Mouse (Mus musculus) limb, embryonic 10.5 days (tissue): ENCODE measurements around the gene Pigw. TPM values are rescaled to one million over a fixed set of nuclear protein-coding genes. Genes with fewer than 3 reads are reported as not detected.

ENCODE experiments used
- DNase-seq: peaks from one replicate; pipeline ENCODE4 v3.0.0-alpha.2; 2017; ENCODE audit warnings: low spot score
- H3K27ac ChIP-seq: fragments of 300-500 bp; sonication (generic); 2 replicates; pipeline ENCODE4 v1.5.1; 2016; ENCODE audit warnings: mild to moderate bottlenecking
- H3K27me3 ChIP-seq: fragments of 300-500 bp; sonication (generic); 2 replicates; pipeline ENCODE4 v1.6.1; 2016; ENCODE audit warnings: low read depth, mild to moderate bottlenecking; ENCODE audit not compliant: poor library complexity, severe bottlenecking
- H3K36me3 ChIP-seq: fragments of 300-500 bp; sonication (generic); 2 replicates; pipeline ENCODE4 v1.6.1; 2016; ENCODE audit warnings: mild to moderate bottlenecking, moderate library complexity
- H3K4me1 ChIP-seq: fragments of 300-500 bp; sonication (generic); 2 replicates; pipeline ENCODE4 v1.6.1; 2016
- H3K4me3 ChIP-seq: fragments of 300-500 bp; sonication (generic); 2 replicates; pipeline ENCODE4 v1.5.1; 2016; ENCODE audit warnings: mild to moderate bottlenecking, moderate library complexity
- H3K9me3 ChIP-seq: fragments of 300-500 bp; sonication (generic); replicated peaks from 2 replicates; pipeline ENCODE4 v1.6.1; 2016; ENCODE audit warnings: mild to moderate bottlenecking
- WGBS: fragments of 180-500 bp; shearing (Covaris S2); methylation state at CpG from one replicate; pipeline ENCODE4 v1.1.7; 2016; 5-methylcytosine and 5-hydroxymethylcytosine counted together
- polyA plus RNA-seq: library from polyadenylated mRNA; unstranded; fragments of >200 nt; fragmentation: Nextera tagmentation; extraction: Ambion mirVana; gene quantifications from 2 replicates; pipeline ENCODE4 v1.2.1, GENCODE M21; 2016

The Pigw gene
- polyA plus RNA-seq: 2.1 and 3.1 TPM in 2 replicates

- H3K27ac ChIP-seq: peak within 1 kb of the TSS; percentile 97
- H3K4me3 ChIP-seq: peak within 1 kb of the TSS; percentile 94
- H3K36me3 ChIP-seq: peaks cover 51% of the 10 kb centered on the region
- WGBS: under 1% methylated on average over 81 of the region's 81 CpGs
- peak; percentile 87 for DNase-seq
- no peaks in the 10 kb centered on the region for H3K27me3 ChIP-seq
- H3K9me3 ChIP-seq: no peaks in the 10 kb centered on the region
- H3K4me1 ChIP-seq: peaks cover 20% of the 10 kb centered on the region
These were observed at the start of gene Pigw, which contains the start of gene Myo19 for GRCm38 (mm10) chr11:84879772-84880464. Pigw (minus strand) TSS chr11:84880285. Myo19 (plus strand) TSS chr11:84880148.

- H3K9me3 ChIP-seq: no peaks in the 10 kb centered on the region
- no peak for DNase-seq
- no peaks in the 10 kb centered on the region for H3K36me3 ChIP-seq
- no peak overlapping the region for H3K27ac ChIP-seq
- H3K4me1 ChIP-seq: peaks cover 12% of the 10 kb centered on the region
- no peaks in the 10 kb centered on the region for H3K27me3 ChIP-seq
- H3K4me3 ChIP-seq: no peak overlapping the region
- WGBS: 88% methylated on average over 8 of the region's 8 CpGs
These were observed 40.9 kb upstream of the Pigw start for GRCm38 (mm10) chr11:84920981-84921380.

GRCm38 (mm10) chr11:84919951-84920350 is 39.9 kb upstream of the Pigw start:
- WGBS: 73% methylated on average over 7 of the region's 7 CpGs
- no peak for DNase-seq
- no peaks in the 10 kb centered on the region for H3K27me3 ChIP-seq
- no peak overlapping the region for H3K4me3 ChIP-seq
- peaks cover 19% of the 10 kb centered on the region for H3K4me1 ChIP-seq
- H3K9me3 ChIP-seq: no peaks in the 10 kb centered on the region
- no peaks in the 10 kb centered on the region for H3K36me3 ChIP-seq
- no peak overlapping the region for H3K27ac ChIP-seq

GRCm38 (mm10) chr11:84919276-84919675 is 39.2 kb upstream of the Pigw start:
- Histone ChIP-seq H3K4me1 (peaks cover 23% of the 10 kb centered on the region), H3K36me3 (peaks cover 5% of the 10 kb centered on the region), H3K4me3 (no peak overlapping the region), H3K27ac (no peak overlapping the region), H3K27me3 (no peaks in the 10 kb centered on the region), H3K9me3 (no peaks in the 10 kb centered on the region)
- no peak for DNase-seq
- 57% methylated on average over 3 of the region's 3 CpGs for WGBS

GRCm38 (mm10) chr11:84918425-84918824 is 38.3 kb upstream of the Pigw start:
- peak overlapping the region; percentile 31 for H3K4me3 ChIP-seq
- peak; percentile 95 for DNase-seq

GRCm38 (mm10) chr11:84916703-84917300 is 36.7 kb upstream of the Pigw start:
- Histone ChIP-seq H3K27ac (peak overlapping the region; percentile 15; the same call in 1 of the 2 replicates), H3K36me3 (peaks cover 30% of the 10 kb centered on the region), H3K4me1 (peaks cover 26% of the 10 kb centered on the region), H3K4me3 (peak overlapping the region; percentile 72), H3K27me3 (no peaks in the 10 kb centered on the region), H3K9me3 (no peaks in the 10 kb centered on the region)
- DNase-seq: no peak
- 64% methylated on average over 7 of the region's 7 CpGs for WGBS

More at GRCm38 (mm10) chr11:84918425-84918824, 38.3 kb upstream of the Pigw start:
- H3K9me3 ChIP-seq: no peaks in the 10 kb centered on the region
- no peaks in the 10 kb centered on the region for H3K27me3 ChIP-seq
- H3K27ac ChIP-seq: no peak overlapping the region
- peaks cover 26% of the 10 kb centered on the region for H3K4me1 ChIP-seq
- WGBS: 7% methylated on average over 16 of the region's 16 CpGs
- peaks cover 14% of the 10 kb centered on the region for H3K36me3 ChIP-seq

- Histone ChIP-seq H3K27ac (peak within 1 kb of the TSS; percentile 79), H3K4me1 (peaks cover 26% of the 10 kb centered on the region)
- peak; percentile 80 for DNase-seq
These were observed 36.1 kb upstream of the Pigw start, which contains the start of gene Znhit3 for GRCm38 (mm10) chr11:84916053-84916702. Znhit3 (minus strand) TSS chr11:84916366.

GRCm38 (mm10) chr11:84914673-84915072 is 34.6 kb upstream of the Pigw start:
- Histone ChIP-seq H3K27me3 (no peaks in the 10 kb centered on the region), H3K36me3 (peaks cover 51% of the 10 kb centered on the region)

More at GRCm38 (mm10) chr11:84916053-84916702, 36.1 kb upstream of the Pigw start, which contains the start of gene Znhit3:
- Histone ChIP-seq H3K36me3 (peaks cover 36% of the 10 kb centered on the region), H3K9me3 (no peaks in the 10 kb centered on the region), H3K4me3 (peak within 1 kb of the TSS; percentile 72), H3K27me3 (no peaks in the 10 kb centered on the region)
- 4% methylated on average over 34 of the region's 34 CpGs for WGBS

GRCm38 (mm10) chr11:84910411-84910810 is 30.3 kb upstream of the Pigw start:
- H3K4me3 ChIP-seq: no peak overlapping the region
- H3K9me3 ChIP-seq: no peaks in the 10 kb centered on the region
- 93% methylated on average over 4 of the region's 4 CpGs for WGBS
- H3K36me3 ChIP-seq: peaks cover 94% of the 10 kb centered on the region
- DNase-seq: no peak
- H3K27ac ChIP-seq: no peak overlapping the region
- peaks cover 12% of the 10 kb centered on the region for H3K4me1 ChIP-seq
- no peaks in the 10 kb centered on the region for H3K27me3 ChIP-seq

More at GRCm38 (mm10) chr11:84914673-84915072, 34.6 kb upstream of the Pigw start:
- Histone ChIP-seq H3K4me3 (peak overlapping the region; percentile 72; the same call in 1 of the 2 replicates), H3K4me1 (peaks cover 26% of the 10 kb centered on the region), H3K9me3 (no peaks in the 10 kb centered on the region), H3K27ac (no peak overlapping the region)
- DNase-seq: no peak
- WGBS: 85% methylated on average over 5 of the region's 5 CpGs

- DNase-seq: no peak
- 96% methylated on average over 6 of the region's 6 CpGs for WGBS
- Histone ChIP-seq H3K4me1 (no peaks in the 10 kb centered on the region), H3K27me3 (no peaks in the 10 kb centered on the region), H3K9me3 (no peaks in the 10 kb centered on the region), H3K36me3 (peaks cover 100% of the 10 kb centered on the region), H3K27ac (no peak overlapping the region), H3K4me3 (no peak overlapping the region)
These were observed 28.4 kb upstream of the Pigw start for GRCm38 (mm10) chr11:84908480-84908879.

- H3K27ac ChIP-seq: no peak overlapping the region
- no peaks in the 10 kb centered on the region for H3K27me3 ChIP-seq
- 82% methylated on average over 3 of the region's 3 CpGs for WGBS
- peaks cover 100% of the 10 kb centered on the region for H3K36me3 ChIP-seq
- no peak overlapping the region for H3K4me3 ChIP-seq
- no peaks in the 10 kb centered on the region for H3K4me1 ChIP-seq
- H3K9me3 ChIP-seq: no peaks in the 10 kb centered on the region
- DNase-seq: no peak
These were observed 27.0 kb upstream of the Pigw start for GRCm38 (mm10) chr11:84907081-84907480.

- Histone ChIP-seq H3K27ac (no peak overlapping the region), H3K4me1 (no peaks in the 10 kb centered on the region), H3K4me3 (no peak overlapping the region), H3K27me3 (no peaks in the 10 kb centered on the region), H3K9me3 (no peaks in the 10 kb centered on the region), H3K36me3 (peaks cover 100% of the 10 kb centered on the region)
- 92% methylated on average over 9 of the region's 9 CpGs for WGBS
- DNase-seq: no peak
These were observed 24.6 kb upstream of the Pigw start for GRCm38 (mm10) chr11:84904597-84905144.
